Mouse (Mus musculus) left cerebral cortex, postnatal 25 days (tissue): ENCODE measurements at regions not wholly inside any gene's neighbourhood (a gene's known extent, or its start where the extent isn't known, plus 50 kb on each side); places are given as distances from the start of the nearest gene placed in this dataset.

Source experiments
- DNase-seq, 2 experiments: peaks; one replicate each; pipeline ENCODE4 v3.0.0; 2022; ENCODE audit warnings: low spot score in 2 of 2, mixed read lengths in 1 of 2
- intact Hi-C: fragments of 180-260 bp; cut with DNase I; formaldehyde crosslinking; loops from one replicate; pipeline ENCODE4 v1.15.1; 2025

DNA sequence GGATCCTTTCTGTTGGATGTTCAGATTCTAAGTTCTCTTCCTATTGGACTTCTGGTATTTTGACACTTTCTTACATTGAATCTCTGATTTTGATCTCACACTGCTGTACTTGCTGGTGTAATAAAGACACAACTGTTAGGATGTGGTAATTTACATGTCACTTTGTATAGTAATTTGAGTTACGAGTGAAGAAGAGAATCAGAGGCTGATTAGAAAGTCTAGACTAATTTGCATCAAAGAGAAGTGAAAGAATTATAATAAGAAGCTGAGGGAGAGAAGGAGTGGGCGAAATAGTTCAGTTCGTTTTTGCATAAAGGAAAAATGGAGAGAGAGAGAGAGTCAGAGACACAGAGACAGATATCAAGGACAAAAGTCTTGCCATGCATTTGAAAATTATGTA lies 1142.8 kb upstream of the Cited2 start:
- intact Hi-C loops: no loop called here
- no peak for DNase-seq

DNA sequence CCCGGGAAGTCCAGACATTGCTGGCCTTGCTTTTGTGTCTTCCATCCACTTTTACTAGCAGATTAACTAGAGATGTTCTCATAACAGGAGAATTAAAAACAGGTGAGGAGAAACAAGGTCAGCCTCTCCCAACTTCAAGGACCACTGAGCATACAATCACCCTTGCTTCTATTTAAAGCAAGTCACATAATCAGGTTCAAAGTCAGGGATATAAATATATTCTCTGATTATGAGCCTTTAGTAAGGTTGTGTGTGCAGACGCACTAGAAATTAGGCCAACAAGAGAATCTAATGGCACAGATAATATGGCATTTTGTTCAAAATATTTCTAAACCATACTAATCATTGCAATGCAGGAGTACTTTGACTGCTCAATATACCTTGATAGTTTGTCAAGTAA lies 1134.2 kb upstream of the Cited2 start:
- intact Hi-C loops: no loop called here

DNA sequence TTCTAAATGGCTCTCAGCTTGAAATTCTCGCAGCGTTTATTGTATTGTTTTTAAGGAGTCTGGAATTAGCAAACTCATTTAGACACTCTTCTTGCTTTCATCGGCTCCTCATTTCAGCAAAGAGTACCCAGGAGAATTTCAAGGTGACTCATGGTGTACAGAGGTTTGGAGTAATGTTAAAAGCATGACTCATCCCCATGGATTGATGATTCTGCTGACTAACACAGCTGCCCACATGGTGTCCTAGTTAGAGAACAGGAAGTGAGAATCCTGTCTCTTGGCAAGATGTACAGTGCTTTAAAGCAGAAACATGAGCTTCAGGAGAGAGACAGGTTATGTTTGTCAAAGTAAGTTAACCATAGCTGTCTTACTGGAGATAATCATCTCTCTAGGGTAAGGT lies 1133.6 kb upstream of the Cited2 start:
- intact Hi-C loops: no loop called here
- DNase-seq: peak; percentile 44 to 90

More for the DNA sequence above, 1134.2 kb upstream of the Cited2 start:
- no peak for DNase-seq

DNA sequence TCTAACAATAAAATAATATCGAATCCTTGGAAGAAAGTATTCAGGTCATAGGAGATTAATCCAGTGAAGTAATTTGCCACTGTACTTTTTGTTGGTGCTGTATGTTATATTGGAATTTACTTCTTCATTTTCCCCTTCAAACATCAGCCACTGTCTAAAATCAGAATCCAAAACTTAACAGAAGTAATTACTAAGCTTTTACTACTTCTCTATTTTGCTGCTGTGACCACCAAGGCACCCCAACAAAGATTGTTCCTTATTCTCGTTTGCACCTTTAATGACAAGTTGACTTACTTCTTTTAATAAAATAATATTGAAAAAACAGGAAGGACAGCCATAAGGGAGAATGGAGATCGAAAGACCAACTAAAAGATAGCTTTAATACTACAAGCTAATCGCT lies 1130.1 kb upstream of the Cited2 start:
- no peak for DNase-seq
- intact Hi-C loops: no loop called here

DNA sequence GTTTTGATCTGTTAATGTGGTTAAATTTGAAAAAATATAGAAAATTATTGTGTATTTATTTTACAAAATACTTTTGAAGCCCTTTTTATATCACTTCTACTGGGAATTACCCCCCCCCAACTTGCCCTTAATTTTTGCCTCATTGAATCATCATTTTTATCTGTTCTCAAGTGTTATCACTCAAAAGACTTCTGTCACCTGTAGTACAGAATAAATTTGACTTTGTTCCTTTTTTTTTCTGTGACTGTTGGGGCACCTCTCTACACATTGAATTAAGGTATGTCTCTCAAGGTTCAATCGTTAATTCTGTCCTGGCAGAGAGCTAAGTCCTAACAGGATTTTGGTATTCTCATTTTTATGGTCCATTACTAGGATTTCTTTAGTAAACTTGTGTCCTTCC lies 1123.0 kb upstream of the Cited2 start:
- intact Hi-C loops: no loop called here
- no peak for DNase-seq

DNA sequence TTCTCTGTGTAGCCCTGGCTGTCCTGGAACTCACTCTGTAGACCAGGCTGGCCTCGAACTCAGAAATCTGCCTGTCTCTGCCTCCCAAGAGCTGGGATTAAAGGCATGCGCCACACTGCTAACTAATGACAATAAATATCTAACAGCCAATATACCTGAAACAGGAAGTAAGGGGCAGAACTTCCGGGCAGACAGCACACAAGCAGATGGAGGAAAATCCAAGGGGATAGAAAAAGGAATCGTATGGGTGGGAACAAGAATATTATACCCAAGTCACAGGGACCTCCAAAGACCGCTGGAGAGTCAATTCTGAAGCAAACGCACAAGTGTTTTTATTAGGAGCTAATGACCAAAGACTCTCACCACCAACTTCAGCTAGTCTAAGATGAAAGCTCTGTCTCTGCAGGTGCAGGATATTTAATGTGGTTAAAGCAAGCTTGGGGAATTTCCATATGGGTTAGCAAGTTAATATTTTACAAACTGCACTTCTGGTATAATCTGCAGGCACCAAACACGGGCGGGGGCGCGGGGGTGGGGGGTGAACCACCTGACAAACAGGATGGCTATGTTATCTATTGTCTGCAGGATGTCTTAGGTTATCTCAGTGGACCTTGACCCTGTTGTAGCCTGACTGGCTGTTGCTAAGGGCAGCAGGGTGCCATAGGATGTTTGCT lies 1122.3 kb upstream of the Cited2 start:
- DNase-seq: no peak

DNA sequence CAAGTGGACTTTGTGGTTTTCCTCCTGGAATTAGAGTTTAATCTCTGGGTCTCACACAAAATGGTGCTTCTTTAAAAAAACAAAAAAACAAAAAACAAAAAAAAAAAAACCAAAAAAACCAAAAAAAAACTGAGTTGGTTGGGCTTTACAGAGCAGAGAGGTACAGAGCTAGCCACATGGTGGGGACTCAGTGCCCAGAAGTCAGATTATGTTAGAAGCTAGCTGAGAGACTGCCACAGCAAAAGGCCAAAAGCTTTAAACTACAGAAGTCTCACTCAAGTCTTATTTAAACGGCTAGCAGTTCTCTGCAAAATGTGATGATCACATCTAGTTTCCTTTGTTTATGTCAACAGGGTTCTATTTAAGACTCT lies 1121.8 kb upstream of the Cited2 start:
- no peak for DNase-seq
- intact Hi-C loops: no loop called here

More for the DNA sequence above, 1122.3 kb upstream of the Cited2 start:
- intact Hi-C loops: no loop called here

DNA sequence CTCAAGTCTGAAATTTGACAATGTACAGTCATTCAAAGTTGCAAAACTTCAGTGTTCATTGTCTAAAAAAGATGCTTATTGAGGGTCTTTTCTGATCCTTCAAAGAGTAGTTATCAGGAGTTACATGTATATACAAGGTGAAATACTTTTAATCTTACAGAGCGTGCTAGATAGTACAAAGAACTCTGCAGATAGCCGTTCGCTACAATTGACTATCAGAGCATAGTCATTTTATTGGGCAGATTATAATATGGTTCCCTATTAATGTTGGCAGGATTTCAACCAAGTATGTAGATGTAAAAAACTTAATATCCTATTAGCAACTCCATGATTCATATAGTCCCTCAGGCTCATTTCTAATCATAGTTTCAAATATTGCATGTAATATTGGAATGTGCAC lies 1114.7 kb upstream of the Cited2 start:
- intact Hi-C loops: no loop called here

DNA sequence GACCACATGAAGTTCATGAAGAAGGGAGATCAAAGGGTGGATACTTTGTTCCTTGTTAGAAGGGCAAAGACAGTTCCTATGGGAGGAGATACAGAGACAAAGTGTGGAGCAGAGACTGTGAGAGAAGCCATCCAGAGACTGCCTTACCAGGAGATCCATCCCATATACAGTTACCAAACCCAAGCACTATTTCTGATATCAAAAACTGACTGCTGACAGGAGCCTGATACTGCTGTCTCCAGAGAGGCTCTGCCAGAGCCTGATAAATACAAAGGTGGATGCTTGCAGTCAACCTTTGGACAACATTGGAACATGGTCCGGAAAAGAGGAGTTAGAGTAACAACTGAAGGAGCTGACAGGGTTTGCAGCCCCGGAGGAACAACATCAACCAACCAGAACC lies 1104.3 kb upstream of the Cited2 start:
- intact Hi-C loops: no loop called here
- no peak for DNase-seq

More for the DNA sequence above, 1114.7 kb upstream of the Cited2 start:
- DNase-seq: no peak

DNA sequence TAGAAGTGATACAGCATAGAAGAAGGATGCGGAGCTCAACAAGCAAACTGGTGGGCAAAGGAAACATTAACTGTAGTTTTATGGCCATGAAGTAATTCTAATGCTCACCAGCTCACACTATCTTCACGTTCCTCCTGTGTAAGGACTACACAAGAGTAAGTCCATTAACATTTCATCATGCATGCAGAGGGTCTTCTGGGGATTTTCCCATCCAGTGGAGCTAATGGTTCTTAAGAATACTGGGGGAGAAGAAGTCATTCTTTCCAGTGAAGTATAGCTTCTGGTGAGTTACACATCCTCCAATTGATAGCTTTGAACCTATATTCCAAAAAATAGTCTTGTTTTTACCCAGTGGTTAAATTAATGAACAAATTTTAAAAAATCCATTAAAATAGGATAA lies 1103.4 kb upstream of the Cited2 start:
- intact Hi-C loops: no loop called here

DNA sequence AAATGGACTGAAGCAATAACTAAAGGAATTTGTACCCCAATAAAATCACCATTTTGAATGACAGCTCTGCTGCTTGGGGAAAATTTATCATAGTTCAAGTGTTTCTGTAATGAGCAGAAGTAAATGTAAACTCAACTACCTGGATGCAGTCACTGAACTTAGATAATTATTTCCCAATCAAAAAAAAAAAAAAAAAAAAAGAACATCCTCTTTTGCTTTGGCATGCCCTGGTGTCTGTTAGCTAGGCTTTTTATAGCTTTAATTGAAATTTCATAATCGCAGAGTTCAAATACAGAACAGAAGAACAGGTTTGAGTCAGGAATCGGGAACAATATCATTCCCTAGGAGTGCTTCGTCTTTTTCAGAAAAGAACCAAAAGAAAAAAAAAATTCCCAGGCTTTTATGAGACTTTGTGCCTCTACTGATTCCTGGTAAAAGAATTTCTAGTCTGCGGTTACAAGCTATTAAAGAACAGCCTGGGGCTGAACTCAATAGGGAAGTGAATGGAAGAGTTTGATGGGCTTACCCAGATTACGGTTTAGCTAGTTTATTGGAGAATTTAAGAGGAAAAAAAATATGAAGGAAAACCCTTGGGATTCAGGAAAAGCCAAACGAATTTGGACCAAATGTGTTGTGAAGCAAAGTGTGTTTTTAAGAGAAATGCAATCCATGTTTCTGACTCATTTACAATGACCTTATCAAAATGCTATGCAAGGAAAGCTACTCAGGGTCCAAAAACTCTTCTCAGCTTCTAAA lies 1102.0 kb upstream of the Cited2 start:
- intact Hi-C loops: no loop called here

More for the DNA sequence above, 1103.4 kb upstream of the Cited2 start:
- DNase-seq: no peak

DNA sequence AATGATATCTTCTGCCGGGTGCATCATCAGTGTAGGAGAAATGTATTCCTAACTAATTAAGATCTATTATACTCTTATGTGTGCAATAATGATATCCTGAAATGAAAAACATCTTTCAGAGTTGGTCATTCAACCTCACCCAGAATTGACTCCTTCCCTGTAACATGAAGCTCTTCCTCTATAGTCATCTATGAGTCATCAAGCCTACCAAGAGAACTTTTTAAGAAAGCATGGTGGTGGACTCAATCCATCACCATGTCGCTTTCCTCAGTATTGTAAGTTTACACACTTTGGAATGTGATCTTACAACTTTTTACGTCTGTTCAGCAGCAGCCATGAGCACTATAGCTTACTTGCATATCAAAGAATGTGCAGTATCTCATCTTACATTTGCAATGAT lies 1100.2 kb upstream of the Cited2 start:
- DNase-seq: no peak
- intact Hi-C loops: no loop called here

More for the DNA sequence above, 1102.0 kb upstream of the Cited2 start:
- DNase-seq: no peak

DNA sequence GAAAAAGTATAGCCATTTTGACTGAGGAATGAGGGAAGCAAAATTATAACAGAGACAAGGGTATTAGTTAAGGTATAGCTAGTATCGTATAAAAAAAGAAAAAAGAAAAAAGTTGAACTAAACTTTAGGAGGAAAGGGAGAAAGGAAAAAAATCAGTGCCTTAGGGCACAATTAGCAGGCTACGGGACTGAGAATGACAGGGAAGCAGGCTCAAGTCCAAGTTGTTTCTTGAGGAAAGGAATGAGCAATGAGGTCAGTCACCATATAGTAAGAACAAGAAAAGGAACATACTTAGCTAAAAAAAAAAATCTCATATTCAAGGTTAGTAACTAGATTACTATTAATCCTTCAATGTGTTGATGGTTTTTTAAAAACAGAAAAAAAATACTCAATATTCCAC lies 1089.8 kb upstream of the Cited2 start:
- DNase-seq: no peak
- intact Hi-C loops: no loop called here

DNA sequence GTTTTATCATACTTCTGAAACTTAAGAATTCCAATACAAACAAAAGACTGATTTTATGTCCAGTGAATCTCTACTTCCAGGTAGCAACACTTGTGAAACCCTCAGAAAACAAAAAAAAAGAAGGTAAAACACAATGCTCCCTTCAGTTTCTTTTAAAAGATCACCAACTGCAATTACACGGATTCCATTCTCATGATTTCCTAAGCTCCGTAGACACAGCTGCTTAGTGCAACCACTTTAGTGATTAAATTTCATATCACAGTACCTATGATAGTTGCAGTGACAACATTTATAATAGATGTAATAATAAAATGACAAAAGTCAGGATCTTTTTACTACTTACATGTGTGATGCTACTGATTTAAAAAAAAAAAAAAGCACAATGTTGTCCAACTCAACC lies 1087.6 kb upstream of the Cited2 start:
- intact Hi-C loops: no loop called here
- no peak for DNase-seq

DNA sequence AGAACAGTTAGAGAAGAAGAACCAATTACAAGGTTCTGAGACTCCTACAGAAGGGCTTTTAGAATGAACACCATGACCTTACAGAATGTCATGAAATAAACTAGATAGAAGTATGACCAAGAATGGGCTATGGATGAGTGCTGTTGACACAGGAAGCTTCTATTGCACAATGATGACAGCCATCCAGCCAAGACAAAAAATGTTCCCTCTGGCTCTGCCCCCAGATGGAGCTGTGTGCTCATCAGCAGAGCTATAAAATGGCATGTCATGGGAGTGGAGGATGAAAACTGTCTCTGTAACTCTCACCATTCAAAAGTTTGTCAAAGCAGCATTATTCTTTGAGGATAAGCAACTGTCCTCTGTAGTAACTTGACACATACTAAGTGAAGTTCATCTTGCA lies 1086.0 kb upstream of the Cited2 start:
- DNase-seq: no peak
- intact Hi-C loops: no loop called here

DNA sequence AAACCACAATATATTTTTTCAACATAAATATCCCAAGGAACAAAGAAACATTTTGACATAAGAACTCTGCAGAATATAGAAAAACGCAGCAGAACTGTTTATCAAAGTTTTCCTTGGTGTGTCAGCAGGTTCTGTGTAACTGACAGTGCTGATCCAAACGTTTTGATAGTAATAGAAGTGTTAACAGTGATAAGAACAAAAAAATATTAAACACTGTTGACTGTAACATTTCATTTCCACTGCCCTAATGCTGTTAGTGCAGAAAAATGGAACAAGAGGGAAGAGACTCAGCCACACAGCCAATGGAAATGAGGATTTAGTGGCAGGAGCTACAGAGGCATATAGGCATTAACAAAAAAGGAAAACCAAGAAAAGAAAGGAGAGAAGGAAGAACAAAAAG lies 1084.9 kb upstream of the Cited2 start:
- intact Hi-C loops: no loop called here

DNA sequence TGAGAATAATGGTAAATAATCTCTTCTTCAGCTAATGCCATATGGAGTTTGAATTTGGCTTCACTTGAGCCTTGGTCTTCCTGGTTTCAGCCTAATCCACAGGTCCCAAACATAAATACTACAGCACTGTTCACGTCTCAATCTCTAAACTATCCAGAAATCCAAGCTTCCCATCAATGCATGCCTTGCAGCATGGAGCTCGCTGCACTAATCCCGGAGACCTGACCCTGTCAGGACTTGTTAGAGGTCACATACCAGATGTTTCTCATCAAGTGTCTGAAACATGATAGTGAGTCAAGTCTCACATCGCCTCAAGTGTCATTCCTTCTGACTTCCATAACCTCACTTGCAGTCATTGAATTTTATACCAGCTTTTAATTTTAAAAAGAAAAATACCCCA lies 1082.9 kb upstream of the Cited2 start:
- DNase-seq: no peak
- intact Hi-C loops: no loop called here

More for the DNA sequence above, 1084.9 kb upstream of the Cited2 start:
- DNase-seq: no peak

DNA sequence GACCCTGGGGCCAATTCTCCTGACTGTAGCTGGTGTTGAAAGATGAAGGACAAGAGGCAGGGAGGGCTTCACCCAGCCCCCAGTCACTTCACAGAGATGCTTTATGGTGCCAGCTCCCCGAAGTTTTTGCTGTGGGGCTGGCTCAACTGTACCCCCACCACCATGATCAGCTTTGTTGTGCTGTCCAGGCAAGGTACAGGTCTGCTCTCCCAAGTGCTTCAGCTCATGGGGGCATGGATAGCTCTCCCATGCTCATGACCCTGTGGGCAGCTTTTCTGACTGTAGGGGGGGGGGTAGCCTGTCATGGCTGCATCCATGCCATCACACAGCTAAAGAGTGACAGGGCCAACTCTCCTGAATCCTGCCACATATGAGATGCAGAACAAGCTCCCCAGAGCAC lies 1072.9 kb upstream of the Cited2 start:
- DNase-seq: no peak
- intact Hi-C loops: no loop called here

DNA sequence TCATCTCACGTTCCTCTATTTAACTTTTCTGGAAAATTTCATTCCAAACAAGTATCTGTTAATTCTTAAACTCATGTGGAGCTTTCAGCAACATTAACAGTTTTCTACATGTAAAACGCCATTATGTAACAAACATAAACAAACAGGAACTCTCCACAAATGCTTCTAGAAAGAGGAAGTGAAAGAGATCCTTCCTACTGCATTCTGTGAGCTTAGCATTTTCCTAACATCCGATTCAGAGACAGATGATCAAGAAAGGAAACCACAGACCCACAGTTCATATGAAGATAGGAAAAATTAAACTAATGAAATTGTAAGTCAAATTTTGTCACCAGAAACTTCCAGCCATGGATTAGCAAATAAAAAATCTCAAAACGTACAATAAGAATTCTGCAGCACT lies 1070.6 kb upstream of the Cited2 start:
- no peak for DNase-seq
- intact Hi-C loops: no loop called here

DNA sequence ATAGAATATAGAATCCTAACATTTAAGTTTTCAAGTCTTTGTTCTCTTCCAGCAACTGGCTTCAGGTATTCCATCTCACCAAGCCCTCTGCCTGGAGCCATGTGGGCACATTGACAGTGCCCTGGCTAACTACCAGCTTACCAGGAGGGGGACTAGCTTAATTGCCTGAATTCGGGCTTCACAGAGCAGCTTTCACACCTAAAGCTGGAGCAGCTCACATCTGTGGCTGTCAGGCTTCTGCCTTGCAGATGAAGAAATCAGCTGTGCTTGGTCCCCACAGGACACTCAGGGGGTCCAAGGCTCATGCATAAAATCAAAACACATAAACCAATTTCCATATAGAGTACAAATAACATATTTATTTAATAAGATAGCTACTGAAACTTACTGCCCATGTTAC lies 1058.5 kb upstream of the Cited2 start:
- DNase-seq: no peak

DNA sequence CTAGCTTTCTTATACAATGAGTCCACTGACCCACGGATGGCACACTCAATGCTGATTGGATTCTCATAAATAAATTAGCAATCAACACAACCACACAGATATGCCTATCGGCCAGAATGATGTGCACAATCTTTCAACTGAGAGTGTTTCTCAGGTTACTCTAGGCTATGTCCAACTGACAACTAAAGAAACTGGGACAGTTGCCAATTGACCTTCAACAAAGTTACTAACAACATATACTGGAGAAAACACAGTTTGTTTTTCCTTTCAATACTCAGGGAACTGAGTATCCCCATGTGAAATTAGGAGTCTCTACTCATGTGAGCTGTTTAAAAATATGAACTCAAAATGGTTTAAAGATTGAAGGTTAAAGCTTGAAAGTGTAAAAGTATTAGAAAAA lies 1052.7 kb upstream of the Cited2 start:
- no peak for DNase-seq
- intact Hi-C loops: no loop called here

More for the DNA sequence above, 1058.5 kb upstream of the Cited2 start:
- intact Hi-C loops: no loop called here
